Mouse (Mus musculus): Measurements from ENCODE around the gene Clns1a. TPM values are rescaled to one million over a fixed set of nuclear protein-coding genes. Genes with fewer than 3 reads are reported as not detected.

Gene Clns1a
- total and polyA plus RNA-seq, 2 experiments, result 21.6 to 29.1 TPM

DNA sequence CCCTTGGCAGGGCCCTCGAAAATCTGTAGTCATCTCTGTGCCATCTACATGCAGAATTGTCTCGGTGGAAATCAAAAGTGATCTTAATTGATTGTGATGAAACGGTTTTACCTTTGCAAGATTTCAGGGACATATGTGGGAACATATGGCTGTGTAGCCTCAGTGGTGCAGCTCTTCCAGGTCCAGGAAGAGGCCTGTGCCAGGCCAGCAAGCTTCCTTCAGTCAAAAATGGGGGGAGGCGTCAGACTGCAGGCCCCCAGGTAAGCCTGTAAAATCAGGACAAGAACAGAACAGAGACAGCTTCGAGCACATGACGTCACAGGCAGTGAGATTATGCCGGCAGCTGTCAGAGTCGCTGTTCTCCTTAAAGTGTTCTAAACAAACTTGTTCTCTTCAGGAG, 71.4 kb downstream of the Clns1a start:
- no peak for DNase-seq (ENCODE audit: extremely low read depth, low read depth, low spot score)
- 85% methylated on average over 8 of the region's 8 CpGs for WGBS
- H3K9ac ChIP-seq (ENCODE audit: low read depth, low read length), result no peak overlapping the region
- no peak overlapping the region for H3K4me3 ChIP-seq (ENCODE audit: insufficient read depth, low read depth, low read length)
- H3K79me2 ChIP-seq (ENCODE audit: control insufficient read depth, insufficient read depth, low read length), result no peaks in the 10 kb centered on the region
- H3K27ac ChIP-seq (replicated peaks; ENCODE audit: insufficient read depth, low read depth, low read length), result no peak overlapping the region
- 0 out of 2 replicates have a peak, but pooled peaks cover 1% of the 10 kb centered on the region for H3K4me1 ChIP-seq (ENCODE audit: control insufficient read depth, insufficient read depth, low read length)
- TF ChIP-seq CTCF (IDR thresholded peaks at IDR 0.05; ENCODE audit: low read depth, low read length) (no peak), POLR2A (IDR thresholded peaks at IDR 0.05; ENCODE audit: extremely low read depth, insufficient read depth, low read length) (no peak)
- H3K36me3 ChIP-seq (ENCODE audit: control insufficient read depth, insufficient read depth, low read length), result no peaks in the 10 kb centered on the region
- no peaks in the 10 kb centered on the region for H3K27me3 ChIP-seq (ENCODE audit: control insufficient read depth, insufficient read depth, low read length)

DNA sequence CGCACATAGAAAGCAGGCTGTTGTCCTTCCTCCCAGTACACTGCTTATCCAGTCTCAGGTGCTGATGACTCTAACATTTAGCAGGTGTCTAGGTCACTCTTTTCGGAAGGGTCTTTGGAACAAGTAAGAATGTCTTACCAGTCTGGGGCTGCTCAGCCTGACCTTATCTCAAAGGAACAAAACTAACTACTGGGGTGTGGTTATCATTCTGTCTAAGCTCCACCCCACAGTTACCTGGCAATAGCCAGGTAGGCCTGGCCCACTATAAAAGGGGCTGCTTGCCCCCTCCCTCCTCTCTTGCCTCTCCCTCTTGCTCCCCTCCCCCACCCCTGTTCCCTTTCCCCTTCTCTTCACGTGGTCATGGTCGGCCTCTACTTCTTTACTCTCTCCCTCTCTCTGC, 72.6 kb downstream of the Clns1a start:
- 91% methylated on average over 4 of the region's 4 CpGs for WGBS
- TF ChIP-seq CTCF (IDR thresholded peaks at IDR 0.05; ENCODE audit: low read depth, low read length) (no peak), POLR2A (IDR thresholded peaks at IDR 0.05; ENCODE audit: extremely low read depth, insufficient read depth, low read length) (no peak)
- no peak for DNase-seq (ENCODE audit: extremely low read depth, low read depth, low spot score)
- H3K9ac ChIP-seq (ENCODE audit: low read depth, low read length), result no peak overlapping the region
- H3K4me1 ChIP-seq (ENCODE audit: control insufficient read depth, insufficient read depth, low read length), result 0 out of 2 replicates have a peak, but pooled peaks cover 1% of the 10 kb centered on the region
- H3K79me2 ChIP-seq (ENCODE audit: control insufficient read depth, insufficient read depth, low read length), result no peaks in the 10 kb centered on the region
- no peaks in the 10 kb centered on the region for H3K27me3 ChIP-seq (ENCODE audit: control insufficient read depth, insufficient read depth, low read length)
- H3K27ac ChIP-seq (replicated peaks; ENCODE audit: insufficient read depth, low read depth, low read length), result no peak overlapping the region
- no peaks in the 10 kb centered on the region for H3K36me3 ChIP-seq (ENCODE audit: control insufficient read depth, insufficient read depth, low read length)
- no peak overlapping the region for H3K4me3 ChIP-seq (ENCODE audit: insufficient read depth, low read depth, low read length)

Other genes starting within 250 kb of the Clns1a start
- 0.07 and 0.18 TPM in 2 replicates for gene Kctd14, start 245.3 kb upstream of the Clns1a start, total RNA-seq (2014; rRNA removed)
- 0.13 TPM in 1 of 2 replicates, not detected in the other for gene Kctd14, start 245.3 kb upstream of the Clns1a start, polyA plus RNA-seq (2012; rRNA removed)
- 23.3 and 25.0 TPM in 2 replicates for gene Ints4, start 215.7 kb upstream of the Clns1a start, total RNA-seq (2014; rRNA removed)
- 28.6 and 31.0 TPM in 2 replicates for gene Ints4, start 215.7 kb upstream of the Clns1a start, polyA plus RNA-seq (2012; rRNA removed)
- gene Aamdc, start 117.1 kb upstream of the Clns1a start, total RNA-seq (2014; rRNA removed), result 33.7 and 45.0 TPM in 2 replicates
- gene Aamdc, start 117.1 kb upstream of the Clns1a start, polyA plus RNA-seq (2012; rRNA removed), result 23.9 and 24.9 TPM in 2 replicates
- 7.4 and 8.0 TPM in 2 replicates for gene Rsf1, start 116.7 kb upstream of the Clns1a start, total RNA-seq (2014; rRNA removed)
- 0.93 and 1.2 TPM in 2 replicates for gene Rsf1, start 116.7 kb upstream of the Clns1a start, polyA plus RNA-seq (2012; rRNA removed)
- 17.1 and 22.2 TPM in 2 replicates for gene Aqp11, start 41.7 kb downstream of the Clns1a start, total RNA-seq (2014; rRNA removed)
- 36.8 and 40.2 TPM in 2 replicates for gene Aqp11, start 41.7 kb downstream of the Clns1a start, polyA plus RNA-seq (2012; rRNA removed)
- 2.8 and 3.0 TPM in 2 replicates for gene Pak1, start 91.9 kb downstream of the Clns1a start, total RNA-seq (2014; rRNA removed)
- gene Pak1, start 91.9 kb downstream of the Clns1a start, polyA plus RNA-seq (2012; rRNA removed), result 0.73 and 1.2 TPM in 2 replicates
- not detected in 2 replicates for gene Gdpd4, start 223.3 kb downstream of the Clns1a start, total RNA-seq (2014; rRNA removed)
- not detected in 2 replicates for gene Gdpd4, start 223.3 kb downstream of the Clns1a start, polyA plus RNA-seq (2012; rRNA removed)

Data from liver, adult 2 months (tissue).